Mouse (Mus musculus) 3134 (cell line): ENCODE results near the gene Acer3.

ENCODE experiments used
- DNase-seq: peaks from one replicate; pipeline ENCODE4 v3.0.0-alpha.2; 2011; ENCODE audit warnings: low spot score; ENCODE audit not compliant: insufficient read length; ENCODE audit errors: extremely low read depth

Gene Acer3

DNA sequence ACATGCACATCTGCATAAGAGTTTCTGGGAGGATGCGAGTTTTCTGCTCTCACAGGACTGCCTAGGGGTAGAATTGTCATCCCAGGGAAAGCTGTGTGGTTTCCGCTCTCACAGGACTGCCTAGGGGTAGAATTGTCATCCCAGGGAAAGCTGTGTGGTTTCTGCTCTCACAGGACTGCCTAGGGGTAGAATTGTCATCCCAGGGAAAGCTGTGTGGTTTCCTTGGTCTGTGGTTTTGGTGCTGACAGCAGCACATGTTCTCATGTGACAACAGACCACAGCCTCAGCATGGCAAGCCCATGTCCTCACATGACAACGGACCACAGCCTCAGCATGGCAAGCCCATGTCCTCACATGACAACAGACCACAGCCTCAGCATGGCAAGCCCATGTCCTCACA is 133.7 kb downstream of the Acer3 start:
- peak; percentile 33 for DNase-seq

DNA sequence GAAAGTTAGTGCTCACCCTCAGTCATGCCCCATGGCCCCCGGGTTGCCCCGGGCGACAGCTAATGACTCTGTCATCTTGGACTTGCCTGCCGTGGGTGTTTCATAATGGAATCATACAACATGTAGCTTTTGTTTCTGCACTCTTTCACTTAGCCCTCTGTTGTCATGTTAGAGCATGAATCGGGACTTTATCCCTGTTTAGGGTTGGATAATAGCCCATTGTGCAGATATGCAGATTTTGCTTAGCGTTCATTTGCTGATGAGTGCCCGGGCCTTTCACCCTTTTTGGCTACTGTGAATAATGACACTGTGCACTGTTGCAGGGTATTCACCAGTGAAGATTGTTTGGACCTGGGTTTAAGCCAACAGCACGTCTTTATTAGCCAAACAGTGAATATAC is 134.4 kb downstream of the Acer3 start:
- DNase-seq: no peak

DNA sequence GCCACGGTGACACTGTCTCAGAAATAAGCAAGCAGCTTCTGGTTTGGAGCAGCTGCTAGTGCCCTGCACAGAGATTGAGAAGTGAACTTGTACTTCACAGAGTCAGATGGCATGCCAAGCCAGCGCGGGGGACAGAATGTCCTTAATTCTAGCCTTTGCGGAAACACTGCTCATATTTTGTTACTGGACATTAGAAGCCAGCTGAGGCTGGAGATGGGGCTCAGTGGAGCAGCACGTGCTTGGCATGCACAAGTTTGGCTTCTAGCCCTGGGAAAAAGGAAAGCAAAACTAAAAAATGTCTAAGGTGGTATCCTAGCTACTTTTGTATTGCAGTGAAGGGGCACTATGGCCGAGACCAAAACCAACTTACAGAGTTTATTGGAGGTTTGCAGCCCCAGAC is 135.7 kb downstream of the Acer3 start:
- no peak for DNase-seq

DNA sequence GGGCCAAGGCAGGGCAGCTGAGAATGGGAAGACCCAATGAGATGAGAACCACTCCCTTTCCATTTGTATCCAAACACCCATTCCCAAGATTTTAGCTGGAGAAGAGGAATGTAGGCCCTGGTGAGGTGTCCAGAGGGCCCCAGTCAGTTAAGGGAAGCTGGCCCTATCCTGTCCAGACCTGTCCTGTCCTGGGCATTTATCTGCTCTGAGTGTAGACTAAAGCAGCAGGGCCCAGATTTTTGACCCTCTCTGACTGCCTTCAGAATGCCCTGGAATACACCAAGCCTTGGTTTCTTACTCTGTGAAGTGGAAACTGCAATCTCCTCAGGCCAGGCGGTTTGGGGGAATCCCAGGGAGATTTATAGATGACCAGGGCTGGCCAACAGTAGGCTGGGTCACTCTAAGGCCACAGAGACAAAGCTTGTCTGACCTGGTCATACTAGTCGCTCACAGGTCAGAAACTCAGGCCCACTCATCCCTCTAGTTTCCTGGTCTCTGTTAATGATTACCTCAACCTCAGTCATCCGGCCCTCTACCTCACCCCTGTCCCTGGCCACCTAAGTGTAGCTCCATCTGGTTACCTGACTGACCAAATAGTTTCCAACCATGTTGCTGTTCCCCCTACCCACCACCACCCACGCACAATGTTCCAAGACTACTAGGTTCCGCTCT is 142.3 kb downstream of the Acer3 start:
- DNase-seq: no peak

- peak; percentile 83 for DNase-seq
Measured at GRCm38 (mm10) chr7:98177929-98178559, 143.0 kb downstream of the Acer3 start, which contains the start of gene Capn5. Gene Capn5 (minus strand): TSS chr7:98178274.

- no peak for DNase-seq
Measured at GRCm38 (mm10) chr7:98177566-98177928, 143.5 kb downstream of the Acer3 start.

DNA sequence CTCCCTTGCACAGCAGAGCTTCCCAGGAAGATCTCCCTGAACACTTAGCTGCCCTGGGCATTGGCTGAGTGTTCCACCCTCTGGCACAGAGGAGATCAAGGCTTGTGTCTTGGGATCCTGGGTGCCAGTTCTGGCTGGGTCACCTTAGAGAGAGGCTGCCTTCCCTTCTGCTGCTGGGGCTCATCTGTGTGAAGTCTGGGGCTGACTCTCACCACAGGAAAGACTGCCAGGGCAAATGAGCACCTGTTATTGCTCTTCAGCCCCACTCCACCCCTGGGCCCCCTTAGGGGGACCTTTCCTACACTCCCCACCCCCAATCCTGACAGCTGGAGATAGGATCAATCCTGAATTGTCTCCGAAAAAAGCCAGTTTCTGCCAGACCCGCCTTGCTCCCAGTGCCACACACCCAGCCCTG is 143.9 kb downstream of the Acer3 start:
- no peak for DNase-seq

DNA sequence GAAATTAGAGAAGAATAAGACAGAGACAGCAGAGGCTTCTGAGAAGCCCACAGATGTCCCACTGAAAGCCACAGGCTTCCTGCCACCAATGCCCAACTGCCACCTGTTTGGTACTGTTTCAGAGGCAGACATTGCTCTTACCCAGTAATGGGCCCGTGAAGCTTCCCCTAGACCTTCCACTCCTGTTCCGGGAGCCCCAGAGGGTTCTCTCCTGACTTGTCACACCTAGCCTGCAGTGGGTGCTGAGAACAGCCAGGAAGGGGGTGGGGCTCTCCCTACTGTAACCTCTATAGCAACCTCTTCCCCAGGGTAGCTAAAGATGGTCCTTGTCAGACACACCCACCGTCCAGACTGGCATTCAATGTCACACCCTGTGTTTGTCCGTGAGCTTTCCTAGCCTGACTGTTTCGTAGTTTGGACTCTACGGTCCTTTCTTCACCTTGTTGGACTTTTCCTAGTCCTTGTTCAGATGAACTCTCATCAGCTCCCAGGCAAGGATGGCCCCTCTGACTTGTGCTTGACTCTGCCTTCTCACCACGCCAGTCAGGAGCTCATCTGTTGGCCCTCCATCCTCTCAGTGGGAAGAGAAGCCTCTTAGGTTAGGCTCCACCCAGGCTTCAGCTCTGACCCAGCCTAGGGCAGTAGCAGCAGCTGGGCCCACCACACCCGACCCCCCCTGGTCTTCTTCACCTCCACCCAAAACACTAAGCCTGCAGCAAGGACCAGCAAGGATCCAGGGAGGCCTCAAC is 144.5 kb downstream of the Acer3 start:
- no peak for DNase-seq

DNA sequence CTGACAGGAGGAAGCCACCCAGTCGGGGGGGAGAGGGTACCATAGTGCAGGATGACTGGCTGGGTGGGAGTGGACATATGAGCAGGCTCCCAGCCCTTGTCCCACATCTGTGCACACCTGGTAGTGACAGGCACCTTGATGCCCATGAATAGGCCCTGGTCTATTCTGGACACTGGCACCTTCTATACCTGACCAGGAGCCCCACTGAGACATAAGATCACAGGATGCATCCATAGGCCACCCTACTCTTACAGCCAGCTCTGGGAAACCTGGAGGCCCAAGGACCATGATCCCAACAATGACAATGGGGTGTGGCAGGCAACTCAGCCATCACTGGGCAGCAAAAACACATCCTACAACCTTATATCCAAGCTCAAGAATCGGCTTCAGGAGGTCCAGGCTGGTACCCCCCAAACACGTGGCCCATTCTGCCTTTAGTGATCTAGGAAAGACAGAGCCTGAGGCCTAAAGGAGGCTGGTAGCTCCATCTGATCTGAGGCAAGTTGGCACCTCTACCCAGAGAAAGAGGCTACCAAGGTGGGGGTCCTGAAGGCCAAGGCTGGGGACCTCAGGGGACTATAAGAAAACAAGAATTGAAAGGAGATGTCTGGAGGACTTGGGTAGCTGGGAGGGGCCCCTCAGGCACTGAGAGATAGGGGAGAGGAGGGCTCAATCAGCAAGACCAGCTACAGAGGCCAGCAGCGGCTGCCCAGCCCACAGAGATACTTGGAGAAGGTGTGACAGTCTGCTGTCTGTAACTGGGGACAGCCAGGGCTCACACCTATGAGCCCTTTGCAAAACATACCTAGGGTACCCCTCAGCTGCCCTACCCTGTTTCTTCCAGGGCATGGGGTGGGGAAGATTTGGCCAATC is 145.9 kb downstream of the Acer3 start:
- no peak for DNase-seq

- no peak for DNase-seq
Measured at GRCm38 (mm10) chr7:98173408-98173807, 147.6 kb downstream of the Acer3 start.

DNA sequence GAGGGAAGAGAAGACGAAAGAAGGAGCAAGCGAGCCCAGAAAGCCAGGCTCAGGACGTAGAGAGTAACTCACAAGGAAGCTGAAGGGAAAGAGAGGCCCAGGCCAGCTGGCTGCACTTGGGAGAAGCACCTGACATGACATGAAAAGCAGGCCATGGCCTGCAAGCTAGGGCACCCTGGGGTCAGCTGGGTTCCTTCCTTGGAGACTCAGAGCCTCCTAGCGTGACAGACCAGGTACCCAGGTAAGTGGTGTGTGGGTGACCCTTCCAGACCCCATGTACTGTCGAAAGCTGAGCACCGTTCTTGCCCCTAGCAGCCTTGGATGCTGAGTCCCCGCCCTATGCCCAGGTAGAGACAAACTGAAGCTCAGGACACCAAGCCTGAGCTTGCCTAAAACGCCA is 148.3 kb downstream of the Acer3 start:
- DNase-seq: no peak

GRCm38 (mm10) chr7:98171141-98172073 is 149.6 kb downstream of the Acer3 start:
- peak; percentile 88 for DNase-seq

GRCm38 (mm10) chr7:98164999-98165528 is 155.9 kb downstream of the Acer3 start:
- DNase-seq: peak; percentile 89

DNA sequence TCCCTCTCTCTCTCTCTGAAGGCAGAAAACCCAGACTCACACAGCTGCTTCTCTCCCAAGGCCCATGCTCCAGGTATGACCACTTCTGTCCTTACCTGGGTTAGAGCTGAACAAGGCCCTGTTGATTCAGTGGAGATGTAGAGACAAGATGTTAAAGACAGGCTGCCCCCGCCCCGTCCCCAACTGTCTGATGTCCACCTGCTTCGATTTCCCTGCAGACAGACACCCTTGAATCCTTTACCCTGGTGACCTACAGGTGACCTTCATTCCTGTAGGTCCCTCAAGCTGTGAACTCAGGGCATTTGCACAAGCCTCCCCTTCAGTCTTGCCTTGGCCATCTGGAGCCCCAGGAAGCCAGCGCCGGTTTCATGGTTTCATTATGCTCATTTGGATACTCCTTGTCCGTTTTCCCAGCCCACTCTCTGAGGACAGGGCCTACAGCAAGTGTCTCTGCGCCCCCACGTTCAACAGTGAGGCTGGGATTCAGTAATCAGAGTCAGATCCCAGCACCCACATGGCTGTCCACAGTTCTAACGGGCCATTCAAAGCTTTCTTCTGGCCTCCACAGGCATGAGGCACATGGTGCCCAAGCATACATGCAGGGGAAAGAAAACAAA is 156.5 kb downstream of the Acer3 start:
- peak; percentile 27 for DNase-seq

DNA sequence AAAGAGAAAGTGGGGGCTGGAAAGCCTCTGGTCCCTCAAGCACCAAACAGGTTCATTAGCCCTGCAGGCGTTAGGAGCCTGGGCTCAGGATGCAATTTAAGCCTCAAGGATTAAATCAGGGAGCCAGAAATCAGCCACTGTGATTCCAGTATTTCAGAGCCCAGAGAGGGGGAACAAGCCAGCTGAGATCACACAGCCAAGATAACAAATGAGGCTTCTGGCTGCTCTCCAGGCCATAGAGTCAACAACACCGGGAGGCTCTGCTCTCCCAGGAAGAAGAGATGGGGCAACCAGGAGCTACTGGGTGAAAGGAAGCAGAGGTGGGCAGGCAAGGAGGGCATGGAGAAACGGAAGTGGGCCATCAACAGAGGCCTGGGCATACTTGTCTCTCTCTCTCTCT is 157.3 kb downstream of the Acer3 start:
- peak; percentile 31 for DNase-seq

GRCm38 (mm10) chr7:98162239-98162638 is 158.8 kb downstream of the Acer3 start:
- DNase-seq: peak; percentile 59

- peak; percentile 22 for DNase-seq
Measured at GRCm38 (mm10) chr7:98160041-98160740, 160.8 kb downstream of the Acer3 start.

- no peak for DNase-seq
Measured at GRCm38 (mm10) chr7:98158481-98158880, 162.5 kb downstream of the Acer3 start.
